ENCODE assay signal across 25 mouse cellular contexts in genomic region chr19:16559243-16559896, GRCm38 (mm10).
DNase-seq lines count a peak whose midpoint lies in the region; ATAC-seq and TF ChIP-seq lines count a peak whose summit lies in the region.
"Had no signal": no experiment of that assay in that cellular context is flagged by ENCODE, and none has a peak within 500 bp of the region (broad histone marks: within the 10 kb centered on the region; RNA-seq: fewer than 3 reads in every experiment).

No protein-coding gene starts in this region.

- H3K4me3 ChIP-seq in embryonic facial prominence, embryonic 14.5 days (ENCODE audit: low read depth, low read length) = no peak overlapping the region
- H3K4me3 ChIP-seq in embryonic facial prominence, embryonic 10.5 days = no peak overlapping the region
- no peak overlapping the region for H3K4me3 ChIP-seq in lung, embryonic 15.5 days
- no peak overlapping the region for H3K4me3 ChIP-seq in lung, adult 2 months (replicated peaks; ENCODE audit: extremely low read depth, low read depth, low read length)
- no peak overlapping the region for H3K4me3 ChIP-seq in limb, embryonic 15.5 days
- no peak overlapping the region for H3K4me3 ChIP-seq in hindbrain, embryonic 16.5 days (ENCODE audit: low read length)
- H3K4me3 ChIP-seq: erythroblast, embryonic 14.5 days; heart, embryonic 12.5 days; hindbrain, embryonic 10.5 days; megakaryocyte, embryonic 14.5 days had no signal

- no peak overlapping the region for H3K9ac ChIP-seq in embryonic facial prominence, embryonic 14.5 days (ENCODE audit: low read depth, low read length)
- H3K9ac ChIP-seq in lung, embryonic 15.5 days = no peak overlapping the region
- H3K9ac ChIP-seq in limb, embryonic 15.5 days = no peak overlapping the region
- H3K9ac ChIP-seq in hindbrain, embryonic 16.5 days (ENCODE audit: low read depth, low read length) = no peak overlapping the region
- H3K9ac ChIP-seq: heart, embryonic 12.5 days; liver, postnatal 0 days had no signal

- no peaks in the 10 kb centered on the region for H3K27me3 ChIP-seq in embryonic facial prominence, embryonic 14.5 days (replicated peaks; ENCODE audit: control insufficient read depth, insufficient read depth, low read length)
- H3K27me3 ChIP-seq in embryonic facial prominence, embryonic 10.5 days (replicated peaks; ENCODE audit: low read depth, poor library complexity, severe bottlenecking) = no peaks in the 10 kb centered on the region
- no peaks in the 10 kb centered on the region for H3K27me3 ChIP-seq in lung, embryonic 15.5 days
- no peaks in the 10 kb centered on the region for H3K27me3 ChIP-seq in limb, embryonic 15.5 days
- H3K27me3 ChIP-seq in hindbrain, embryonic 16.5 days (replicated peaks; ENCODE audit: control insufficient read depth, insufficient read depth, low read length) = no peaks in the 10 kb centered on the region
- H3K27me3 ChIP-seq: heart, embryonic 12.5 days had no signal

- no peak for DNase-seq in embryonic facial prominence, embryonic 14.5 days (ENCODE audit: low spot score)
- DNase-seq in embryonic facial prominence, embryonic 10.5 days (ENCODE audit: low spot score) = no peak
- DNase-seq in lung, adult 2 months = no peak
- DNase-seq in frontal cortex, postnatal 36 days (ENCODE audit: low spot score in 2 of 2) = no peak
- no peak for DNase-seq in layer of hippocampus, adult 8-10 months (ENCODE audit: low spot score in 2 of 2)
- DNase-seq: adrenal gland, postnatal 25 days; cerebellum, adult 9-11 months; gastrocnemius, postnatal 10 days; heart, postnatal 10 days; kidney, adult 8-10 months; kidney, postnatal 4 days; layer of hippocampus, adult 9-11 months; liver, postnatal 0 days; midbrain, embryonic 14.5 days; thymus, adult 18-20 months; thymus, postnatal 4 days had no signal

- no peaks in the 10 kb centered on the region for H3K9me3 ChIP-seq in embryonic facial prominence, embryonic 14.5 days (ENCODE audit: control insufficient read depth, low read length)
- no peaks in the 10 kb centered on the region for H3K9me3 ChIP-seq in embryonic facial prominence, embryonic 10.5 days
- no peaks in the 10 kb centered on the region for H3K9me3 ChIP-seq in lung, embryonic 15.5 days
- no peaks in the 10 kb centered on the region for H3K9me3 ChIP-seq in limb, embryonic 15.5 days
- no peaks in the 10 kb centered on the region for H3K9me3 ChIP-seq in hindbrain, embryonic 16.5 days (ENCODE audit: control insufficient read depth, low read length)
- H3K9me3 ChIP-seq: heart, embryonic 12.5 days; hindbrain, embryonic 10.5 days; megakaryocyte, embryonic 14.5 days had no signal

- H3K4me2 ChIP-seq in embryonic facial prominence, embryonic 14.5 days (ENCODE audit: low read depth, low read length) = no peak overlapping the region
- no peak overlapping the region for H3K4me2 ChIP-seq in lung, embryonic 15.5 days
- H3K4me2 ChIP-seq in limb, embryonic 15.5 days = no peak overlapping the region
- no peak overlapping the region for H3K4me2 ChIP-seq in hindbrain, embryonic 16.5 days (ENCODE audit: low read length)
- H3K4me2 ChIP-seq: heart, embryonic 12.5 days; liver, embryonic 11.5 days had no signal

- no peaks in the 10 kb centered on the region for H3K36me3 ChIP-seq in embryonic facial prominence, embryonic 14.5 days (ENCODE audit: control insufficient read depth, insufficient read depth, low read length)
- no peaks in the 10 kb centered on the region for H3K36me3 ChIP-seq in embryonic facial prominence, embryonic 10.5 days (replicated peaks)
- no peaks in the 10 kb centered on the region for H3K36me3 ChIP-seq in lung, embryonic 15.5 days
- no peaks in the 10 kb centered on the region for H3K36me3 ChIP-seq in limb, embryonic 15.5 days
- H3K36me3 ChIP-seq in hindbrain, embryonic 16.5 days (ENCODE audit: control insufficient read depth, insufficient read depth, low read length) = no peaks in the 10 kb centered on the region
- H3K36me3 ChIP-seq: heart, embryonic 12.5 days; hindbrain, embryonic 10.5 days had no signal

- peak overlapping the region; percentile 28; the same call in 1 of the 2 replicates for H3K27ac ChIP-seq in embryonic facial prominence, embryonic 14.5 days (replicated peaks; ENCODE audit: low read depth, low read length)
- H3K27ac ChIP-seq in embryonic facial prominence, embryonic 10.5 days (replicated peaks) = no peak overlapping the region
- H3K27ac ChIP-seq in lung, embryonic 15.5 days = peak overlapping the region; percentile 26
- peak overlapping the region; percentile 67 for H3K27ac ChIP-seq in limb, embryonic 15.5 days
- no peak overlapping the region for H3K27ac ChIP-seq in hindbrain, embryonic 16.5 days (ENCODE audit: low read depth, low read length)
- H3K27ac ChIP-seq: hindbrain, embryonic 10.5 days had no signal

- TF ChIP-seq CTCF in lung, adult 2 months (IDR thresholded peaks at IDR 0.05; ENCODE audit: insufficient read depth, low read length) = no peak

- peaks cover 4% of the 10 kb centered on the region; the same call in 1 of the 2 replicates for H3K4me1 ChIP-seq in embryonic facial prominence, embryonic 14.5 days (ENCODE audit: control insufficient read depth, insufficient read depth, low read length)
- H3K4me1 ChIP-seq in embryonic facial prominence, embryonic 10.5 days = no peaks in the 10 kb centered on the region
- H3K4me1 ChIP-seq in lung, embryonic 15.5 days = peaks cover 23% of the 10 kb centered on the region
- H3K4me1 ChIP-seq in lung, adult 2 months (ENCODE audit: control insufficient read depth, insufficient read depth, low read length) = peaks cover 9% of the 10 kb centered on the region
- H3K4me1 ChIP-seq in limb, embryonic 15.5 days = peaks cover 20% of the 10 kb centered on the region
- no peaks in the 10 kb centered on the region for H3K4me1 ChIP-seq in hindbrain, embryonic 16.5 days (ENCODE audit: control insufficient read depth, insufficient read depth, low read depth, low read length)
- H3K4me1 ChIP-seq: heart, embryonic 12.5 days; hindbrain, embryonic 10.5 days; megakaryocyte, embryonic 14.5 days had no signal

- no peak for TF ChIP-seq POLR2A in lung, adult 2 months (IDR thresholded peaks at IDR 0.05; ENCODE audit: borderline replicate concordance, extremely low read depth, low read depth, low read length)

- 76% methylated on average over 9 of the region's 9 CpGs for WGBS in embryonic facial prominence, embryonic 14.5 days
- 86% methylated on average over 9 of the region's 9 CpGs for WGBS in embryonic facial prominence, embryonic 10.5 days
- WGBS in lung, embryonic 15.5 days = 51% methylated on average over 9 of the region's 9 CpGs
- WGBS in lung, adult 2 months = 68% methylated on average over 9 of the region's 9 CpGs
- WGBS in limb, embryonic 15.5 days = 63% methylated on average over 9 of the region's 9 CpGs
- 77% methylated on average over 9 of the region's 9 CpGs for WGBS in hindbrain, embryonic 16.5 days

- ATAC-seq in embryonic facial prominence, embryonic 14.5 days (ENCODE audit: low read depth) = no peak
- ATAC-seq in lung, embryonic 15.5 days (ENCODE audit: borderline replicate concordance, extremely low read depth, low FRiP score, low TSS enrichment) = no peak
- ATAC-seq in limb, embryonic 15.5 days (ENCODE audit: insufficient number of reproducible peaks, low FRiP score, low TSS enrichment, low read depth) = no peak
- no peak for ATAC-seq in hindbrain, embryonic 16.5 days
- ATAC-seq: forebrain, embryonic 14.5 days; liver, postnatal 0 days had no signal

Comparison
In these comparisons a context has a peak if more than half of its experiments do, and no peak if none do; other contexts are left out.
1. H3K27ac ChIP-seq: peak in embryonic facial prominence, embryonic 14.5 days (single experiment), lung, embryonic 15.5 days (single experiment) and limb, embryonic 15.5 days (single experiment); none in embryonic facial prominence, embryonic 10.5 days (single experiment) and hindbrain, embryonic 16.5 days (single experiment).